Mouse (Mus musculus) right cerebral cortex, postnatal 10 days (tissue): Measurements from ENCODE around the gene Map2k1.
"Not testable (repeated sequence)": the region's sequence is repeated elsewhere in the genome, so short reads cannot be mapped to it uniquely, and the experiment has no call there.

Experiments used
- DNase-seq, 2 experiments: peaks; one replicate each; pipeline ENCODE4 v3.0.0; 2021; ENCODE audit warnings: low spot score in 2 of 2

Gene Map2k1

DNA sequence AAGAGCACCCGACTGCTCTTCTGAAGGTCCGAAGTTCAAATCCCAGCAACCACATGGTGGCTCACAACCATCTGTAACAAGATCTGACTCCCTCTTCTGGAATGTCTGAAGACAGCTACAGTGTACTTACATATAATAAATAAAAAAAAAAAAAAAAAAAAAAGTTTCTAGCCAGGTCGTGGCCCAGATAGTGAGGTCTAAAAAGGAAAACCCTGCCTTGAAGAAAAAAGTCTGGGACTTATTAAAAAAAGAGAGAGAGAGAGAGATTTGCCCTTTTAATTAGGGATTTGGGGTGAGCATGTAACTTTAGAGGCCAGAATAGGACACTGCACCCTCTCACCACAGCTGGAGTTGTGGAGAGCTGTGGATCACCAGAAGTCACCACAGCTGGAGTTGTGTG is 83.5 kb downstream of the Map2k1 start:
- not testable (repeated sequence) for DNase-seq

DNA sequence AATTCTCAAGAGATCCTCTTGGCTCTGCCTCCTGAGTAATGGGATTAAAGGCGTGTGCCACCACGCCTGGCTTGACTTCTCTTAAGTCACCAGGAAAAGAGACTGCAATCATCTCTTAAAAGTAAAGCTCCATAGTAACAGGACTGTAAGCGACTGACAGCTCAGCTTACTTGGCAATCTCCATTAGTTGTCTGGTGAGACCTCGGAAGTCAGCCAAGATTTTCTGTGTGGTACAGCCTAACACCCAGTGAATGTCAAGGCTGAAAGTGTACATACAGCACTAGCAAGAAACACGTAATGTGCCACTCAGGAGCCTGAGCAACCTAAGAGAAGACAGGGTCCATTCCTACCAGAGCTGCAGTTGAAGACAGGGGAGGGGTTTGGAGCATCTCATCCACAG is 93.0 kb downstream of the Map2k1 start:
- DNase-seq: no peak

DNA sequence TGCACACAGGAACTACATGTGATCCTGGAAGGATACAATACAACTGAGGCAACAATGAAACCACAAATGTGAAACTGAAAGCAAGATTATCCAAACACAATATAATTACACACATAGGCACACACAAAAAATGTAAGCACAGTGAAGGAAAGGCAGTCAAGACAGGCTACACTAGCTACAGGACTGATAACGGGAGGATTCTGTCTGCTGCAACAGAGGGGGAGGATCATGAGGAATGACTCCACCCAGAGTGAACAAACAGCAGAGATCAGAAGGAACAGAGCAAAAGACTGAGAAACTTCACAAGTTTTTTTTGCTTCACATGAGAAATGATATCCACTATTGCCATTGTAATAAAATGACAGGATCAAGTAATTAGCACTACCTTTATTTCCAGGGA is 96.8 kb downstream of the Map2k1 start:
- DNase-seq: no peak

DNA sequence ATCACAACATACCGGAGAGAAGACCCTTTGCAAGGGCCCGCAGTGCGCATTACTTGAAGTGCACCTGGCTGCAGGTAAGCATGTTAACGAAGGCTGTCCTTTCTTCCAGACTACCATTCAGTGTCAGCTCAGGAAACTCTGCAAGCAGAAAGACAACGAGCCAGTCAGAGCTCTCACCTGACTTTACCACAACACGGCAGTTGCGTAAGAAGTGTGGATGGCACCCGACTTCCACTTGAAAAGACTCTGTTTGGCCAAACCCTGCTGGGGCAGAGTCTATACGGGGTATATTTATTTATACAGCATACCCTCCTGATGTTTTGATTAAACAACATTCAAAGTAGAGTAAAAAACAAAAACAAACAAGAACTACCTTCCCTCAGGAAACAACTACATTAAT is 113.6 kb downstream of the Map2k1 start:
- DNase-seq: no peak

DNA sequence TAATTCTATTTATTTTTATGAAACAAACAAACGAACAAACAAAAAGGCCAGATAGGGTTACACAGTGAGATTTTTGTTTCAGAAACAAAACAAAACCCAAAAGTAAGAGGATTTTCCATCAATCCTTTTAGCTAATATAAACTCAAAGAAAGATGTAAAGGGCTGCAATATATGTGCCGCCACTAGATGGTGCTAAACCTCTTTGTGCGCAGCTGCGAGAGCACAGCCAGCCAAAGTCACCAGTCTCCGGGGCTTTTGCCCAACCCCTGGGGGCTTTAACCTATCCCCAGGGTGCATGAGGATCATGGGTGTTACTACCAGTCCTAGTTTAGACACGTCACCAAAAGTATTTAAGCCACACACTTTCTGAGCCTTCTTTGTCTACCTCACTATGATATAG is 114.5 kb downstream of the Map2k1 start:
- peak; percentile 46 to 57 for DNase-seq
